Mouse (Mus musculus): ENCODE results near the gene Galnt17.

The Galnt17 gene

GRCm38 (mm10) chr5:131308397-131308796, at the start of gene Galnt17:
TSS of gene Galnt17 (minus strand) at chr5:131308497.
- DNase-seq: no peak

GRCm38 (mm10) chr5:131334536-131334935, 26.2 kb upstream of the Galnt17 start:
- DNase-seq: peak; percentile 10

GRCm38 (mm10) chr5:131321286-131321685, 13.0 kb upstream of the Galnt17 start:
- DNase-seq: no peak

- no peak for DNase-seq
These were observed 11.3 kb upstream of the Galnt17 start for GRCm38 (mm10) chr5:131319605-131320004.

- DNase-seq: no peak
These were observed 10.8 kb upstream of the Galnt17 start for GRCm38 (mm10) chr5:131319141-131319540.

GRCm38 (mm10) chr5:131315016-131315415, 6.7 kb upstream of the Galnt17 start:
- peak; percentile 31 for DNase-seq

GRCm38 (mm10) chr5:131307656-131308151, 593 bp downstream of the Galnt17 start:
- DNase-seq: peak; percentile 87

GRCm38 (mm10) chr5:131306908-131307655, 1.2 kb downstream of the Galnt17 start:
- peak; percentile 55 for DNase-seq

GRCm38 (mm10) chr5:131306321-131306907, 1.9 kb downstream of the Galnt17 start:
- DNase-seq: peak; percentile 18

- peak; percentile 10 for DNase-seq
These were observed 3.1 kb downstream of the Galnt17 start for GRCm38 (mm10) chr5:131305223-131305622.

- DNase-seq: peak; percentile 8
These were observed 6.8 kb downstream of the Galnt17 start for GRCm38 (mm10) chr5:131301526-131301925.

- DNase-seq: peak; percentile 72
These were observed 14.4 kb downstream of the Galnt17 start for GRCm38 (mm10) chr5:131293726-131294449.

GRCm38 (mm10) chr5:131287091-131287490, 21.2 kb downstream of the Galnt17 start:
- no peak for DNase-seq

- no peak for DNase-seq
These were observed 21.6 kb downstream of the Galnt17 start for GRCm38 (mm10) chr5:131286680-131287079.

GRCm38 (mm10) chr5:131280349-131280748, 27.9 kb downstream of the Galnt17 start:
- no peak for DNase-seq

- DNase-seq: no peak
These were observed 29.0 kb downstream of the Galnt17 start for GRCm38 (mm10) chr5:131279286-131279685.

GRCm38 (mm10) chr5:131277227-131277626, 31.1 kb downstream of the Galnt17 start:
- peak; percentile 60 for DNase-seq

- DNase-seq: no peak
These were observed 42.0 kb downstream of the Galnt17 start for GRCm38 (mm10) chr5:131266291-131266690.

GRCm38 (mm10) chr5:131264145-131264544, 44.2 kb downstream of the Galnt17 start:
- DNase-seq: no peak

GRCm38 (mm10) chr5:131250701-131251636, 57.3 kb downstream of the Galnt17 start:
- DNase-seq: no peak

- no peak for DNase-seq
These were observed 59.9 kb downstream of the Galnt17 start for GRCm38 (mm10) chr5:131248416-131248815.

- no peak for DNase-seq
These were observed 61.7 kb downstream of the Galnt17 start for GRCm38 (mm10) chr5:131246591-131246990.

Measured in right cerebral cortex, adult 18-20 months (tissue).